Mouse (Mus musculus): ENCODE data around the gene Slf2.

Slf2 gene

GRCm38 (mm10) chr19:44985159-44985988 is 54.4 kb downstream of the Slf2 start:
- DNase-seq = no peak

GRCm38 (mm10) chr19:44987004-44987403 is 56.1 kb downstream of the Slf2 start:
- no peak for DNase-seq

- no peak for DNase-seq
These were observed 56.9 kb downstream of the Slf2 start for GRCm38 (mm10) chr19:44987851-44988250.

- DNase-seq = no peak
These were observed 57.4 kb downstream of the Slf2 start for GRCm38 (mm10) chr19:44988321-44988720.

- DNase-seq = peak; percentile 51
These were observed 58.0 kb downstream of the Slf2 start, which contains the start of gene Sema4g for GRCm38 (mm10) chr19:44988831-44989566. Gene Sema4g (plus strand): TSS chr19:44989101.

- DNase-seq = peak; percentile 33
These were observed 58.9 kb downstream of the Slf2 start for GRCm38 (mm10) chr19:44989567-44990495.

GRCm38 (mm10) chr19:44991031-44991430 is 60.1 kb downstream of the Slf2 start:
- DNase-seq = no peak

GRCm38 (mm10) chr19:44992246-44992645 is 61.3 kb downstream of the Slf2 start:
- no peak for DNase-seq

- DNase-seq = no peak
These were observed 61.8 kb downstream of the Slf2 start for GRCm38 (mm10) chr19:44992712-44993111.

- DNase-seq = no peak
These were observed 66.8 kb downstream of the Slf2 start for GRCm38 (mm10) chr19:44997786-44998185.

GRCm38 (mm10) chr19:44999647-45000046 is 68.7 kb downstream of the Slf2 start:
- no peak for DNase-seq

GRCm38 (mm10) chr19:45002301-45002700 is 71.3 kb downstream of the Slf2 start:
- no peak for DNase-seq

- DNase-seq = no peak
These were observed 73.0 kb downstream of the Slf2 start for GRCm38 (mm10) chr19:45003740-45004516.

- peak; percentile 84 for DNase-seq
These were observed 74.5 kb downstream of the Slf2 start, which contains the start of gene Twnk for GRCm38 (mm10) chr19:45005444-45005843. Gene Twnk (plus strand): TSS chr19:45005663.

- peak; percentile 91 for DNase-seq
These were observed 75.2 kb downstream of the Slf2 start, which contains the start of gene Mrpl43 for GRCm38 (mm10) chr19:45005957-45006712. Gene Mrpl43 (minus strand): TSS chr19:45006442.

GRCm38 (mm10) chr19:45007021-45007420 is 76.1 kb downstream of the Slf2 start:
- DNase-seq = no peak

GRCm38 (mm10) chr19:45007425-45008191 is 76.7 kb downstream of the Slf2 start:
- DNase-seq = no peak

- DNase-seq = no peak
These were observed 79.7 kb downstream of the Slf2 start for GRCm38 (mm10) chr19:45010646-45011045.

GRCm38 (mm10) chr19:45012219-45012618 is 81.3 kb downstream of the Slf2 start:
- DNase-seq = no peak

GRCm38 (mm10) chr19:45012636-45013035 is 81.7 kb downstream of the Slf2 start:
- no peak for DNase-seq

All from liver (tissue).